Mouse (Mus musculus): ENCODE results near the gene Ifih1. TPM values are rescaled to one million over a fixed set of nuclear protein-coding genes. Genes with fewer than 3 reads are reported as not detected.

Gene Ifih1
- polyA plus RNA-seq, 1 experiment from 2014 or later = 2.1 TPM

- H3K27ac ChIP-seq (replicated peaks; ENCODE audit: low read depth, low read length) = no peak overlapping the region
- no peaks in the 10 kb centered on the region for H3K36me3 ChIP-seq (ENCODE audit: control insufficient read depth, insufficient read depth, low read length)
- no peak overlapping the region for H3K9ac ChIP-seq (replicated peaks; ENCODE audit: low read length)
- no peaks in the 10 kb centered on the region for H3K9me3 ChIP-seq (ENCODE audit: control insufficient read depth, low read length)
- no peaks in the 10 kb centered on the region for H3K27me3 ChIP-seq (ENCODE audit: control insufficient read depth, insufficient read depth, low read length)
- no peak overlapping the region for H3K4me2 ChIP-seq (ENCODE audit: low read length)
- H3K4me3 ChIP-seq (replicated peaks; ENCODE audit: low read depth, low read length) = no peak overlapping the region
- ATAC-seq (ENCODE audit: low FRiP score, low TSS enrichment) = no peak
- H3K4me1 ChIP-seq (ENCODE audit: control insufficient read depth, insufficient read depth, low read length) = no peaks in the 10 kb centered on the region
- DNase-seq = no peak
- WGBS = 90% methylated on average over 4 of the region's 4 CpGs
Measured at GRCm38 (mm10) chr2:62589333-62589732, 56.7 kb downstream of the Ifih1 start.

DNA sequence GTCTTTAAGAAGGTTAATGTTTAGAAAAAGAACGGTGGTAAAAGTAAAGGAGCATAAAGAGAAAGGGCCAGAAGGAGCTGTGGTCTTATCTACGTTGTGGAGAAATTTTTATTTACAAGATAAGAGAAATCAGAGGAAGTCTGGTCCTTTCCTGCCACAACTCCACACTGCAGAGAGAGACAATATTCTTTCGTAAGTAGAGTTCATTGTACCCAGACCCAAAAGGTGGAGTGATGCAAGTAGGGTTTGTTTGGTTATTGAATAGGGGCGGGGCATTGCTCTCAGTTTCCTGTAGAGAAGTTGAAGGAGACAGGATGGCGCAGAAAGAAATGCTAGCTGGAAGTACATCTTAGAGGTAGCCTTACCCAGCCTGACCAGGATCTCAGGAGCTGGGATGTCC is 60.3 kb downstream of the Ifih1 start:
- ATAC-seq (ENCODE audit: low FRiP score, low TSS enrichment) (no peak), DNase-seq (no peak)
- no peak overlapping the region for H3K4me3 ChIP-seq (replicated peaks; ENCODE audit: low read depth, low read length)
- no peak overlapping the region for H3K4me2 ChIP-seq (ENCODE audit: low read length)
- H3K9ac ChIP-seq (replicated peaks; ENCODE audit: low read length) = no peak overlapping the region
- no peak overlapping the region for H3K27ac ChIP-seq (replicated peaks; ENCODE audit: low read depth, low read length)
- 91% methylated on average over 5 of the region's 5 CpGs for WGBS
- no peaks in the 10 kb centered on the region for H3K36me3 ChIP-seq (ENCODE audit: control insufficient read depth, insufficient read depth, low read length)
- no peaks in the 10 kb centered on the region for H3K9me3 ChIP-seq (ENCODE audit: control insufficient read depth, low read length)
- H3K27me3 ChIP-seq (ENCODE audit: control insufficient read depth, insufficient read depth, low read length) = no peaks in the 10 kb centered on the region
- H3K4me1 ChIP-seq (ENCODE audit: control insufficient read depth, insufficient read depth, low read length) = no peaks in the 10 kb centered on the region

GRCm38 (mm10) chr2:62574962-62575361 is 71.1 kb downstream of the Ifih1 start:
- WGBS = 89% methylated on average over 3 of the region's 3 CpGs
- no peak overlapping the region for H3K4me3 ChIP-seq (replicated peaks; ENCODE audit: low read depth, low read length)
- no peak for ATAC-seq (ENCODE audit: low FRiP score, low TSS enrichment)

GRCm38 (mm10) chr2:62574250-62574649 is 71.8 kb downstream of the Ifih1 start:
- no peaks in the 10 kb centered on the region for H3K27me3 ChIP-seq (ENCODE audit: control insufficient read depth, insufficient read depth, low read length)
- WGBS = 89% methylated on average over 7 of the region's 7 CpGs
- H3K4me2 ChIP-seq (ENCODE audit: low read length) = no peak overlapping the region
- H3K4me3 ChIP-seq (replicated peaks; ENCODE audit: low read depth, low read length) = no peak overlapping the region
- no peaks in the 10 kb centered on the region for H3K36me3 ChIP-seq (ENCODE audit: control insufficient read depth, insufficient read depth, low read length)
- H3K9ac ChIP-seq (replicated peaks; ENCODE audit: low read length) = no peak overlapping the region
- no peak overlapping the region for H3K27ac ChIP-seq (replicated peaks; ENCODE audit: low read depth, low read length)
- no peaks in the 10 kb centered on the region for H3K9me3 ChIP-seq (ENCODE audit: control insufficient read depth, low read length)
- DNase-seq (no peak), ATAC-seq (ENCODE audit: low FRiP score, low TSS enrichment) (no peak)
- no peaks in the 10 kb centered on the region for H3K4me1 ChIP-seq (ENCODE audit: control insufficient read depth, insufficient read depth, low read length)

More at GRCm38 (mm10) chr2:62574962-62575361, 71.1 kb downstream of the Ifih1 start:
- H3K27me3 ChIP-seq (ENCODE audit: control insufficient read depth, insufficient read depth, low read length) = no peaks in the 10 kb centered on the region
- H3K9me3 ChIP-seq (ENCODE audit: control insufficient read depth, low read length) = no peaks in the 10 kb centered on the region
- no peak overlapping the region for H3K4me2 ChIP-seq (ENCODE audit: low read length)
- no peak overlapping the region for H3K9ac ChIP-seq (replicated peaks; ENCODE audit: low read length)
- no peak overlapping the region for H3K27ac ChIP-seq (replicated peaks; ENCODE audit: low read depth, low read length)
- no peak for DNase-seq
- no peaks in the 10 kb centered on the region for H3K4me1 ChIP-seq (ENCODE audit: control insufficient read depth, insufficient read depth, low read length)
- H3K36me3 ChIP-seq (ENCODE audit: control insufficient read depth, insufficient read depth, low read length) = no peaks in the 10 kb centered on the region

DNA sequence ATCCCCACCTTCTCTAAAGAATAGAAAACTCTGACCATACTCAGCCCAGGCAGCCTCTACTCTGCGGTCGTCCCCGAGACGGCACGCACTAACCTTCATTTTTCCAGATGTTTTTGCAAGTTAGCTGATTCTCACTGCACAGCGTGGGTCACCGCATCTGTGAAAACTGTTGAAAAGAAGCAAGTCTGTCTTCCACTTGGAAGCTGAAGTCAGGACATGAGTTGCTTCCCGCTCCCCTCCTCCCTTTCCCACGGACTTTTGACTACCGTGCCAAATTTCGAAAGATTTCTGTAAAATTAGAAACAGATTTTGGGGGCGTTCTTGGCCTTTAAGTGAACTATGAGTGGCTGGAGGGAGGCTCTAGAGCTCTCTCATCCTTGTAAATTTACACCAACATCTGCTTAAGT is 72.3 kb downstream of the Ifih1 start, which contains the start of gene Fap:
Fap (minus strand) TSS at position 323 of the 407 bp plus-strand sequence.
- no peak for ATAC-seq (ENCODE audit: low FRiP score, low TSS enrichment)
- DNase-seq = no peak
- 92% methylated on average over 12 of the region's 12 CpGs for WGBS
- H3K9me3 ChIP-seq (ENCODE audit: control insufficient read depth, low read length) = no peaks in the 10 kb centered on the region
- H3K9ac ChIP-seq (replicated peaks; ENCODE audit: low read length) = no peak within 1 kb of the TSS
- H3K4me1 ChIP-seq (ENCODE audit: control insufficient read depth, insufficient read depth, low read length) = no peaks in the 10 kb centered on the region
- no peak within 1 kb of the TSS for H3K4me2 ChIP-seq (ENCODE audit: low read length)
- no peak within 1 kb of the TSS for H3K4me3 ChIP-seq (replicated peaks; ENCODE audit: low read depth, low read length)
- H3K36me3 ChIP-seq (ENCODE audit: control insufficient read depth, insufficient read depth, low read length) = no peaks in the 10 kb centered on the region
- no peaks in the 10 kb centered on the region for H3K27me3 ChIP-seq (ENCODE audit: control insufficient read depth, insufficient read depth, low read length)
- H3K27ac ChIP-seq (replicated peaks; ENCODE audit: low read depth, low read length) = no peak within 1 kb of the TSS

DNA sequence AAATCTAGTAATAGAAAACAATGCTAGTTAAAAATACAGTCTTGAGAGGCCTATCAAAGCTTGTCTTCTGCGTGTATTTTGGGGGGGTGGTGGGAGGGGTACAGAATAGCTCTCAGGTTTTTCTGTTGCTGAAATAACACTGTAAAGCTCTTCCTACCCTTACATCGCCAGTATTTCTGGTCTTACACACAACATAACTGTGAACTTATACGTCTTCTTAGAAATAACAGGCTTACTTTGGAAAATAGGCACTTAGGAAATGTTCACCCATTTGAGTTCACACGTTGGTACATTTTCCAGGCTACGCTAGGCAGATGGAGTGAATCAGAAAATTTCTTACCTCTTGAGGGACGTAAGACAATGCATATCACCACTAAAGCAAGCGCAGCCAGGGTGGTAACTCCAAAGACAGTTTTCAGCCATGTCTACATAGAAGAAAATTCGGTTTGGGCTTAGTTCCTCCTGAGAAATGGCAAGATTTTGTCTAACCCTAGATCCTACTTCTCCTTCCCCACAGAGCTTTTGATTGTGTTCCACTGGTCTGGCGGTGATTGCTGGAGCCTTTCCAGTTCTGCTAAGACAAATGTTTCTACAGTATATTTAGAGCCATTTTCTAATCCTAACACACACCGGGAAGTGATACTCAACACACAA is 72.8 kb downstream of the Ifih1 start:
- WGBS = 91% methylated on average over 10 of the region's 10 CpGs
- H3K4me1 ChIP-seq (ENCODE audit: control insufficient read depth, insufficient read depth, low read length) = no peaks in the 10 kb centered on the region

GRCm38 (mm10) chr2:62564687-62565086 is 81.4 kb downstream of the Ifih1 start:
- Histone ChIP-seq H3K9ac (replicated peaks; ENCODE audit: low read length) (no peak overlapping the region), H3K27me3 (ENCODE audit: control insufficient read depth, insufficient read depth, low read length) (no peaks in the 10 kb centered on the region)
- WGBS = 94% methylated on average over 1 of the region's 1 CpGs

More for the DNA sequence above, 72.8 kb downstream of the Ifih1 start:
- no peak overlapping the region for H3K27ac ChIP-seq (replicated peaks; ENCODE audit: low read depth, low read length)
- DNase-seq (no peak), ATAC-seq (ENCODE audit: low FRiP score, low TSS enrichment) (no peak)
- no peaks in the 10 kb centered on the region for H3K9me3 ChIP-seq (ENCODE audit: control insufficient read depth, low read length)
- no peaks in the 10 kb centered on the region for H3K27me3 ChIP-seq (ENCODE audit: control insufficient read depth, insufficient read depth, low read length)
- H3K36me3 ChIP-seq (ENCODE audit: control insufficient read depth, insufficient read depth, low read length) = no peaks in the 10 kb centered on the region
- no peak overlapping the region for H3K9ac ChIP-seq (replicated peaks; ENCODE audit: low read length)
- no peak overlapping the region for H3K4me3 ChIP-seq (replicated peaks; ENCODE audit: low read depth, low read length)
- no peak overlapping the region for H3K4me2 ChIP-seq (ENCODE audit: low read length)

GRCm38 (mm10) chr2:62562661-62563485 is 83.2 kb downstream of the Ifih1 start:
- Histone ChIP-seq H3K27ac (replicated peaks; ENCODE audit: low read depth, low read length) (no peak overlapping the region), H3K9me3 (ENCODE audit: control insufficient read depth, low read length) (no peaks in the 10 kb centered on the region), H3K4me3 (replicated peaks; ENCODE audit: low read depth, low read length) (no peak overlapping the region), H3K36me3 (ENCODE audit: control insufficient read depth, insufficient read depth, low read length) (no peaks in the 10 kb centered on the region), H3K4me1 (ENCODE audit: control insufficient read depth, insufficient read depth, low read length) (no peaks in the 10 kb centered on the region), H3K27me3 (ENCODE audit: control insufficient read depth, insufficient read depth, low read length) (no peaks in the 10 kb centered on the region), H3K9ac (replicated peaks; ENCODE audit: low read length) (no peak overlapping the region), H3K4me2 (ENCODE audit: low read length) (no peak overlapping the region)
- DNase-seq (no peak), ATAC-seq (ENCODE audit: low FRiP score, low TSS enrichment) (no peak)
- 71% methylated on average over 5 of the region's 5 CpGs for WGBS

More at GRCm38 (mm10) chr2:62564687-62565086, 81.4 kb downstream of the Ifih1 start:
- Histone ChIP-seq H3K9me3 (ENCODE audit: control insufficient read depth, low read length) (no peaks in the 10 kb centered on the region), H3K4me3 (replicated peaks; ENCODE audit: low read depth, low read length) (no peak overlapping the region), H3K4me1 (ENCODE audit: control insufficient read depth, insufficient read depth, low read length) (no peaks in the 10 kb centered on the region), H3K36me3 (ENCODE audit: control insufficient read depth, insufficient read depth, low read length) (no peaks in the 10 kb centered on the region), H3K4me2 (ENCODE audit: low read length) (no peak overlapping the region), H3K27ac (replicated peaks; ENCODE audit: low read depth, low read length) (no peak overlapping the region)
- ATAC-seq (ENCODE audit: low FRiP score, low TSS enrichment) = no peak
- DNase-seq = no peak
